Mouse (Mus musculus) liver, postnatal 0 days (tissue): ENCODE data around the gene Sept1.

Experiments
- CTCF ChIP-seq: sonication (generic); IDR thresholded peaks from 2 replicates; pipeline ENCODE4 v1.5.1; 2016; ENCODE audit warnings: antibody characterized with exemption, low read depth
- EP300 ChIP-seq: IDR thresholded peaks from 2 replicates; pipeline ENCODE4 v1.6.1; 2016; ENCODE audit warnings: antibody characterized with exemption, low read depth, mild to moderate bottlenecking

- TF ChIP-seq CTCF: no peak
- TF ChIP-seq EP300: no peak
Measured at GRCm38 (mm10) chr7:127270666-127271065, 37.7 kb upstream of the Sept1 start.
